Mouse (Mus musculus): ENCODE results near the gene Zfp386.
"Not testable (repeated sequence)": the region's sequence is repeated elsewhere in the genome, so short reads cannot be mapped to it uniquely, and the experiment has no call there.

The Zfp386 gene

GRCm38 (mm10) chr12:116047440-116048377 is at the start of gene Zfp386:
Zfp386 (plus strand) TSS chr12:116047724.
- peak; percentile 99 for DNase-seq

GRCm38 (mm10) chr12:115999784-116000183 is 47.7 kb upstream of the Zfp386 start:
- DNase-seq = not testable (repeated sequence)

- not testable (repeated sequence) for DNase-seq
Observed at GRCm38 (mm10) chr12:116002946-116003345, 44.6 kb upstream of the Zfp386 start.

GRCm38 (mm10) chr12:116010812-116011211 is 36.7 kb upstream of the Zfp386 start:
- no peak for DNase-seq

- DNase-seq = no peak
Observed at GRCm38 (mm10) chr12:116028095-116028494, 19.4 kb upstream of the Zfp386 start.

- DNase-seq = no peak
Observed at GRCm38 (mm10) chr12:116035346-116035745, 12.2 kb upstream of the Zfp386 start.

- no peak for DNase-seq
Observed at GRCm38 (mm10) chr12:116044785-116045184, 2.7 kb upstream of the Zfp386 start.

GRCm38 (mm10) chr12:116048766-116049165 is 1.2 kb downstream of the Zfp386 start:
- DNase-seq = no peak

- DNase-seq = no peak
Observed at GRCm38 (mm10) chr12:116049236-116049635, 1.7 kb downstream of the Zfp386 start.

GRCm38 (mm10) chr12:116049701-116050100 is 2.2 kb downstream of the Zfp386 start:
- no peak for DNase-seq

- no peak for DNase-seq
Observed at GRCm38 (mm10) chr12:116054342-116054741, 6.8 kb downstream of the Zfp386 start.

GRCm38 (mm10) chr12:116056112-116056511 is 8.6 kb downstream of the Zfp386 start:
- DNase-seq = no peak

GRCm38 (mm10) chr12:116061561-116062193 is 14.2 kb downstream of the Zfp386 start:
- no peak for DNase-seq

- DNase-seq = no peak
Observed at GRCm38 (mm10) chr12:116062194-116062583, 14.7 kb downstream of the Zfp386 start.

GRCm38 (mm10) chr12:116063020-116063419 is 15.5 kb downstream of the Zfp386 start:
- DNase-seq = no peak

- peak; percentile 53 for DNase-seq
Observed at GRCm38 (mm10) chr12:116071023-116071422, 23.5 kb downstream of the Zfp386 start.

- DNase-seq = peak; percentile 35
Observed at GRCm38 (mm10) chr12:116077074-116077854, 29.7 kb downstream of the Zfp386 start, which contains the start of gene Vipr2. Vipr2 (plus strand) TSS chr12:116077726.

- DNase-seq = no peak
Observed at GRCm38 (mm10) chr12:116077855-116078366, 30.4 kb downstream of the Zfp386 start.

GRCm38 (mm10) chr12:116083125-116083524 is 35.6 kb downstream of the Zfp386 start:
- DNase-seq = no peak

- no peak for DNase-seq
Observed at GRCm38 (mm10) chr12:116084294-116084693, 36.8 kb downstream of the Zfp386 start.

GRCm38 (mm10) chr12:116086951-116087600 is 39.6 kb downstream of the Zfp386 start:
- DNase-seq = no peak

GRCm38 (mm10) chr12:116089836-116090235 is 42.3 kb downstream of the Zfp386 start:
- DNase-seq = no peak
